Mouse (Mus musculus): ENCODE measurements at regions not wholly inside any gene's neighbourhood (a gene's known extent, or its start where the extent isn't known, plus 50 kb on each side); places are given as distances from the start of the nearest gene placed in this dataset.
A peak's percentile ranks its signal among the peaks of the same experiment; 100 is the strongest.

DNA sequence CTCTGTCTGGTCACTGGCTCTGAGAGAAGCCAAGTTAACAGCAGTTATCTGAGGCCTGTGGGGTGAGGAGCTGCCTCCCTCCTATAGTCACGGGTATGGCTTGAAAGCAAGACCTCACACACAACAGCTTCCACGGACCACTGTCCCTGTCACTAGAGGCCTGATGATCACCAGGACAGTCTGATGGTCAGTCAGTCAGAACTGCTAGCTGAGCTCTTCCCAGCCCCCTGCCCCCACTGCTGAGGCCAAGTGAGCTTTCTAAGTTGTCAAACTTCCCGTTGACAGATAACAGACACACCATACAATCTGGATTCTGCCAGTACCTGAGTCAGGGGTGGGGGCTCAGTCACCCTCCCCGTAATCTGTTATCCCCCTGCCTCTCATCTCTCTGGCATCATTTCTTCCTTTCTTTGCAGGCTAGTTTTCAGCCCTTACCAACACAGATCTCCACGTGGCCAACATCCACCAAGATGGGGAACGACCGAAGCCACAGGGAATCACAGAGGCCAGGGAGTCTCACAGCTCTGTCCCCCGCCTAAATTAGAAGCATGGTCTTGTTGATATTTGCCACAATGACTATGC is 96.4 kb upstream of the Klf13 start:
- ATAC-seq (no peak), DNase-seq (ENCODE audit: low spot score) (no peak)
- Histone ChIP-seq H3K9ac (replicated peaks; ENCODE audit: low read length) (no peak overlapping the region), H3K27me3 (ENCODE audit: insufficient read depth, low read length) (no peaks in the 10 kb centered on the region), H3K36me3 (ENCODE audit: insufficient read depth, low read length) (no peaks in the 10 kb centered on the region), H3K4me3 (ENCODE audit: low read length) (no peak overlapping the region), H3K4me2 (ENCODE audit: low read depth, low read length) (no peak overlapping the region), H3K27ac (no peak overlapping the region), H3K9me3 (ENCODE audit: low read length) (no peaks in the 10 kb centered on the region), H3K4me1 (ENCODE audit: insufficient read depth, low read length) (no peaks in the 10 kb centered on the region)
- no peak for TF ChIP-seq CTCF (IDR thresholded peaks at IDR 0.05; ENCODE audit: low read depth)
- 77% methylated on average over 8 of the region's 8 CpGs for WGBS

- H3K4me1 ChIP-seq (ENCODE audit: insufficient read depth, low read length), result no peaks in the 10 kb centered on the region
- H3K9ac ChIP-seq (replicated peaks; ENCODE audit: low read length), result no peak overlapping the region
- no peak for DNase-seq (ENCODE audit: low spot score)
- H3K36me3 ChIP-seq (ENCODE audit: insufficient read depth, low read length), result no peaks in the 10 kb centered on the region
- no peaks in the 10 kb centered on the region for H3K9me3 ChIP-seq (ENCODE audit: low read length)
- no peak for TF ChIP-seq CTCF (IDR thresholded peaks at IDR 0.05; ENCODE audit: low read depth)
- no peaks in the 10 kb centered on the region for H3K27me3 ChIP-seq (ENCODE audit: insufficient read depth, low read length)
- 79% methylated on average over 1 of the region's 1 CpGs for WGBS
- ATAC-seq, result no peak
- H3K4me2 ChIP-seq (ENCODE audit: low read depth, low read length), result no peak overlapping the region
- H3K27ac ChIP-seq, result no peak overlapping the region
- no peak overlapping the region for H3K4me3 ChIP-seq (ENCODE audit: low read length)
These were observed 95.8 kb upstream of the Klf13 start for GRCm38 (mm10) chr7:64034493-64034892.

GRCm38 (mm10) chr7:64033388-64033787 is 94.7 kb upstream of the Klf13 start:
- ATAC-seq (no peak), DNase-seq (ENCODE audit: low spot score) (no peak)
- TF ChIP-seq CTCF (IDR thresholded peaks at IDR 0.05; ENCODE audit: low read depth), result no peak
- Histone ChIP-seq H3K9me3 (ENCODE audit: low read length) (no peaks in the 10 kb centered on the region), H3K36me3 (ENCODE audit: insufficient read depth, low read length) (no peaks in the 10 kb centered on the region), H3K9ac (replicated peaks; ENCODE audit: low read length) (no peak overlapping the region), H3K4me3 (ENCODE audit: low read length) (no peak overlapping the region), H3K4me2 (ENCODE audit: low read depth, low read length) (no peak overlapping the region), H3K27me3 (ENCODE audit: insufficient read depth, low read length) (no peaks in the 10 kb centered on the region), H3K27ac (no peak overlapping the region), H3K4me1 (ENCODE audit: insufficient read depth, low read length) (no peaks in the 10 kb centered on the region)
- 62% methylated on average over 2 of the region's 2 CpGs for WGBS

DNA sequence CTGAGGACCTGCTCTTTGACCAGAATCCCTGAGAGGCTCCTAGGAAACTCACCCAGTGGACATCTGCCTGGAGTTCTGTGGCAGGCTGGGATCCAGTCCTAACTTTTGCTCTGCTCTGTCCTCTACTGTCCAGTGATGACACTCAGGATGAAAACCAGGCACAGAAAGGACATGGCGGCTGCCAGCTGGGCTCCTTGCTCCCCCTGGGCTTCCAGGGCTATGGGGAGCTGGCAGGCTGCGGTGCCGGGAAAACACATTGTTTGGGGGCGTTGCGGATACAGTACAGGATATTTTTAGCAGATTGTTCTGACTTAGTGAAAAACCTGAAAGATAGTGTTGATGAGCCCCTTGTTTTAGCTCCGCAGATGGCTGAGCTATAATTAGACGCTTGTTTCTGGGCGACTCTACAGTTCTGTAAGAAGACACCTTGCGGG is 94.2 kb upstream of the Klf13 start:
- H3K4me3 ChIP-seq (ENCODE audit: low read length), result no peak overlapping the region
- H3K27ac ChIP-seq, result peak overlapping the region; percentile 32; the same call in 1 of the 2 replicates
- 50% methylated on average over 9 of the region's 9 CpGs for WGBS
- no peaks in the 10 kb centered on the region for H3K4me1 ChIP-seq (ENCODE audit: insufficient read depth, low read length)
- DNase-seq (ENCODE audit: low spot score) (no peak), ATAC-seq (no peak; the same call in 1 of the 2 replicates)
- H3K4me2 ChIP-seq (ENCODE audit: low read depth, low read length), result no peak overlapping the region
- H3K36me3 ChIP-seq (ENCODE audit: insufficient read depth, low read length), result no peaks in the 10 kb centered on the region
- 0 out of 2 replicates have a peak, but pooled peaks have one; percentile 5 for TF ChIP-seq CTCF (IDR thresholded peaks at IDR 0.05; ENCODE audit: low read depth)
- no peaks in the 10 kb centered on the region for H3K27me3 ChIP-seq (ENCODE audit: insufficient read depth, low read length)
- no peaks in the 10 kb centered on the region for H3K9me3 ChIP-seq (ENCODE audit: low read length)
- H3K9ac ChIP-seq (replicated peaks; ENCODE audit: low read length), result no peak overlapping the region

DNA sequence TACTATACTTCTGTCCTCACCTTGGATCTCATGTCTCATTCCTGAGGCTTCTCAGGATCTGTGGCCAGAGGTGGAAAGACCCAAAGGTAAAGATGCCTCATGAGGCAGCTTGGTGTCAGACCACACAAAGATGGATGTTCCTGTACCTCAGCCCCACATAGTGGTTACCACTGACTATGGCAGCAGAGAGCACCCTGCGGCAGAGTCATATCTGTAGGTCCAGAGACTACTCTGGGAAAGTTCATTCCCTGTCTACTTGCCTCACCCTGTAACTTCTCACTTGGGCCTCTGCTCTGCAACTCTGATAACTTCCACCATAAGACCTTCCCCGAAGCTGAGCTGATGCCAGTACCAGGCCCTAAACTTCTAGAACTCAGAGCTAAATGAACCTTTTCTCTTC is 91.9 kb upstream of the Klf13 start:
- TF ChIP-seq CTCF (IDR thresholded peaks at IDR 0.05; ENCODE audit: low read depth), result no peak
- WGBS, result 99% methylated on average over 2 of the region's 2 CpGs
- DNase-seq (ENCODE audit: low spot score), result no peak

GRCm38 (mm10) chr7:64027100-64027499 is 88.4 kb upstream of the Klf13 start:
- Histone ChIP-seq H3K4me1 (ENCODE audit: insufficient read depth, low read length) (no peaks in the 10 kb centered on the region), H3K9ac (replicated peaks; ENCODE audit: low read length) (no peak overlapping the region), H3K27me3 (ENCODE audit: insufficient read depth, low read length) (no peaks in the 10 kb centered on the region), H3K36me3 (ENCODE audit: insufficient read depth, low read length) (no peaks in the 10 kb centered on the region), H3K9me3 (ENCODE audit: low read length) (no peaks in the 10 kb centered on the region), H3K4me3 (ENCODE audit: low read length) (no peak overlapping the region), H3K27ac (no peak overlapping the region), H3K4me2 (ENCODE audit: low read depth, low read length) (no peak overlapping the region)
- 92% methylated on average over 7 of the region's 7 CpGs for WGBS
- TF ChIP-seq CTCF (IDR thresholded peaks at IDR 0.05; ENCODE audit: low read depth), result no peak
- ATAC-seq (0 out of 2 replicates have a peak, but pooled peaks have one; percentile 24), DNase-seq (ENCODE audit: low spot score) (no peak)

More for the DNA sequence above, 91.9 kb upstream of the Klf13 start:
- no peaks in the 10 kb centered on the region for H3K36me3 ChIP-seq (ENCODE audit: insufficient read depth, low read length)
- no peak overlapping the region for H3K4me3 ChIP-seq (ENCODE audit: low read length)
- no peaks in the 10 kb centered on the region for H3K9me3 ChIP-seq (ENCODE audit: low read length)
- no peak overlapping the region for H3K27ac ChIP-seq
- no peaks in the 10 kb centered on the region for H3K27me3 ChIP-seq (ENCODE audit: insufficient read depth, low read length)
- H3K9ac ChIP-seq (replicated peaks; ENCODE audit: low read length), result no peak overlapping the region
- ATAC-seq, result no peak
- H3K4me2 ChIP-seq (ENCODE audit: low read depth, low read length), result no peak overlapping the region
- H3K4me1 ChIP-seq (ENCODE audit: insufficient read depth, low read length), result no peaks in the 10 kb centered on the region

GRCm38 (mm10) chr7:64025155-64025554 is 86.4 kb upstream of the Klf13 start:
- 74% methylated on average over 2 of the region's 2 CpGs for WGBS
- no peak for ATAC-seq
- Histone ChIP-seq H3K9me3 (ENCODE audit: low read length) (no peaks in the 10 kb centered on the region), H3K36me3 (ENCODE audit: insufficient read depth, low read length) (no peaks in the 10 kb centered on the region), H3K4me3 (ENCODE audit: low read length) (no peak overlapping the region), H3K9ac (replicated peaks; ENCODE audit: low read length) (no peak overlapping the region), H3K4me2 (ENCODE audit: low read depth, low read length) (no peak overlapping the region), H3K27me3 (ENCODE audit: insufficient read depth, low read length) (no peaks in the 10 kb centered on the region), H3K27ac (no peak overlapping the region), H3K4me1 (ENCODE audit: insufficient read depth, low read length) (peaks cover 7% of the 10 kb centered on the region; the same call in 1 of the 2 replicates)
- DNase-seq (ENCODE audit: low spot score), result no peak
- TF ChIP-seq CTCF (IDR thresholded peaks at IDR 0.05; ENCODE audit: low read depth), result no peak

All from hindbrain, postnatal 0 days (tissue).